Mouse (Mus musculus) forebrain, embryonic 16.5 days (tissue): ENCODE measurements around the gene Tgfbr3l. TPM values are rescaled to one million over a fixed set of nuclear protein-coding genes. Genes with fewer than 3 reads are reported as not detected.

Experiments used
- ATAC-seq: fragments of 200-750 bp; cut with Nextera tagmentation; 2 replicates; pipeline ENCODE4 v1.8.0; 2017; ENCODE audit warnings: mild to moderate bottlenecking, moderate library complexity
- H3K27ac ChIP-seq: fragments of 300-500 bp; sonication (generic); 2 replicates; pipeline ENCODE4 v1.5.1; 2014; ENCODE audit warnings: low read length, control low read depth
- H3K27me3 ChIP-seq: fragments of 300-500 bp; sonication (generic); replicated peaks from 2 replicates; pipeline ENCODE4 v1.6.1; 2014; ENCODE audit warnings: low read length; ENCODE audit not compliant: control insufficient read depth, insufficient read depth
- H3K36me3 ChIP-seq: fragments of 300-500 bp; sonication (generic); 2 replicates; pipeline ENCODE4 v1.6.1; 2014; ENCODE audit not compliant: control insufficient read depth, insufficient read depth
- H3K4me1 ChIP-seq: fragments of 300-500 bp; sonication (generic); replicated peaks from 2 replicates; pipeline ENCODE4 v1.6.1; 2014; ENCODE audit warnings: low read length; ENCODE audit not compliant: control insufficient read depth, insufficient read depth
- H3K4me2 ChIP-seq: fragments of 300-500 bp; sonication (generic); 2 replicates; pipeline ENCODE4 v1.6.1; 2014; ENCODE audit warnings: mild to moderate bottlenecking, low read length, control low read depth
- H3K4me3 ChIP-seq: fragments of 300-500 bp; sonication (generic); replicated peaks from 2 replicates; pipeline ENCODE4 v1.5.1; 2014; ENCODE audit warnings: mild to moderate bottlenecking, low read length, control low read depth
- H3K9ac ChIP-seq: fragments of 300-500 bp; sonication (generic); replicated peaks from 2 replicates; pipeline ENCODE4 v1.6.1; 2014; ENCODE audit warnings: low read depth, low read length, control low read depth
- H3K9me3 ChIP-seq: fragments of 300-500 bp; sonication (generic); 2 replicates; pipeline ENCODE4 v1.6.1; 2016; ENCODE audit warnings: low read length; ENCODE audit not compliant: control insufficient read depth
- WGBS: fragments of 180-500 bp; shearing (Covaris S2); extraction: QIAGEN DNeasy Blood & Tissue Kit; methylation state at CpG from one replicate; pipeline ENCODE4 v1.1.7; 2014; 5-methylcytosine and 5-hydroxymethylcytosine counted together
- polyA plus RNA-seq: library from polyadenylated mRNA; unstranded; fragments of >200 nt; fragmentation: Nextera tagmentation; extraction: Ambion mirVana; gene quantifications from 2 replicates; pipeline ENCODE4 v1.2.1, GENCODE M21; 2015

Tgfbr3l gene
- polyA plus RNA-seq, 1 experiment from 2014 or later: 3.3 TPM

DNA sequence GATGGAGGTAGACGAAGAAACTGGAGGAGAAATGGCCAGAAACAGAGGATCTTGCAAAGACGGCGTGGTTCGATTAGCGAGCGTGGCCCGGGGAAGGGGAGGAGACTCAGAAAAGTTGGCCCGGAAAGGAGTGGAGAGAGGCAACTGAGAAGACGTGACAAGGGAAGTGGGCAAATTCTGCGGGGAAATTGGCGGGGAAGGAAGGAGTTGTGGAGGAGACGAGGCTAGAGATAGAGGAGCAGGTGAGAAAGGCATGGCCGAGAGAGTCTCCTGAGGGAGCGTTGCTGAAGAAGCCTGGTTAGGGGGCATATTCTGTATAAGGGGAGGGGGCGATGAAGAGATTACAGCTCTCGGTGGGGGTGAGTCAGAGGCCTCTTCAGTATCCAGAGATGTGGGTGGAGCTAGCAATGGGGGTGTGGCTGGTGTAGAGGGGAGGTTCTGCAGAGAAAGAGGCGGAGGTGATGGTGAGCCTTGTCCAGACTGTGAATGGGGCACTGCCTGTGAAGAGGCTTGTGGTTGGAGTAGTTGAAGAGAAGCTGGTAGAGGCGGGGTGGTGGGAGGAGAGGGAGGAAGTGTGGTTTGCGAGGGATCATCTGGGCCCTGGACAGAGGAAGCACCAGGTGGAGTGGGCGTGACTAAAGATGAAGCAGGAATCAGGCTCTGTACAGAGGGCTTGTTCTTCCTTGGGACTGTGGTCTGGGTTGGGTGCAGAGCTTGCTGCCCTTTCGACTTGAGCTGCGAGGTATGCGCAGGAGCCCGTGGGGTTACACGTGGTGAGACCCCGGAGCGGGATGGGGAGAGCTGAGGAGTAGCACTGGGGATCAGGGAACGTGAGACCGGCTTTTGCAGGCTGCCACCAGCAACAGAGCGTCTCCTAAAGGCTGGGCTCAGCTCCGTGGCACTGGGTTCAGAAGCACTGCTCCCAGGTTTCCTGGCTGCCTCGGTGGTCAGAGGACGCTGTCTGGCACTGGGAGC is 33.7 kb upstream of the Tgfbr3l start:
- Histone ChIP-seq H3K36me3 (peaks cover 17% of the 10 kb centered on the region), H3K4me2 (peak overlapping the region; percentile 96), H3K9me3 (0 out of 2 replicates have a peak, but pooled peaks cover 2% of the 10 kb centered on the region), H3K27ac (no peak overlapping the region), H3K9ac (peak overlapping the region; percentile 62; the same call in 1 of the 2 replicates), H3K4me1 (peaks cover 35% of the 10 kb centered on the region), H3K4me3 (peak overlapping the region; percentile 49), H3K27me3 (no peaks in the 10 kb centered on the region)
- 20% methylated on average over 33 of the region's 33 CpGs for WGBS
- no peak for ATAC-seq

DNA sequence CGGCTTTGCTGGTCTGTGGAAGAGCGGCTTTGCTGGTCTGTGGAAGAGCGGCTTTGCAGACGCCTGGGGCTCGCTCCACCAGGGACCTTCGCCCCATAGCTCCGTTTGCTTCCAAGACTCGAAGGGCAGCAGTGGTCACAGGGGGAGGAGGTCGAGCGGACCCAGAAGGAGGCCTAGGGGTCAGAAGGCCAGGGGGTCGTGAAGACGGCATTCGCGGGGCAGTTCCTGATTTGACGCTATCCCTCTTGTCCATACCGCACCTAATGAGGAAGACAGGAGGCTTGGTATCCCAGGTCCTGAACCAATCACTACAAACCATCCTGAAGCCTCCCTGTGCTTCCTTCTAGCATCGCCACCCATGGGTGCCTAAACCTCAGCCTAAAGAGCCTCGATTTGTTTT is 31.7 kb upstream of the Tgfbr3l start:
- Histone ChIP-seq H3K27me3 (no peaks in the 10 kb centered on the region), H3K9me3 (no peaks in the 10 kb centered on the region), H3K27ac (peak overlapping the region; percentile 95), H3K4me3 (peak overlapping the region; percentile 83), H3K4me2 (peak overlapping the region; percentile 96), H3K36me3 (peaks cover 3% of the 10 kb centered on the region; the same call in 1 of the 2 replicates), H3K4me1 (peaks cover 35% of the 10 kb centered on the region), H3K9ac (peak overlapping the region; percentile 92)
- 4% methylated on average over 18 of the region's 18 CpGs for WGBS
- ATAC-seq: peak; percentile 3; the same call in 1 of the 2 replicates

DNA sequence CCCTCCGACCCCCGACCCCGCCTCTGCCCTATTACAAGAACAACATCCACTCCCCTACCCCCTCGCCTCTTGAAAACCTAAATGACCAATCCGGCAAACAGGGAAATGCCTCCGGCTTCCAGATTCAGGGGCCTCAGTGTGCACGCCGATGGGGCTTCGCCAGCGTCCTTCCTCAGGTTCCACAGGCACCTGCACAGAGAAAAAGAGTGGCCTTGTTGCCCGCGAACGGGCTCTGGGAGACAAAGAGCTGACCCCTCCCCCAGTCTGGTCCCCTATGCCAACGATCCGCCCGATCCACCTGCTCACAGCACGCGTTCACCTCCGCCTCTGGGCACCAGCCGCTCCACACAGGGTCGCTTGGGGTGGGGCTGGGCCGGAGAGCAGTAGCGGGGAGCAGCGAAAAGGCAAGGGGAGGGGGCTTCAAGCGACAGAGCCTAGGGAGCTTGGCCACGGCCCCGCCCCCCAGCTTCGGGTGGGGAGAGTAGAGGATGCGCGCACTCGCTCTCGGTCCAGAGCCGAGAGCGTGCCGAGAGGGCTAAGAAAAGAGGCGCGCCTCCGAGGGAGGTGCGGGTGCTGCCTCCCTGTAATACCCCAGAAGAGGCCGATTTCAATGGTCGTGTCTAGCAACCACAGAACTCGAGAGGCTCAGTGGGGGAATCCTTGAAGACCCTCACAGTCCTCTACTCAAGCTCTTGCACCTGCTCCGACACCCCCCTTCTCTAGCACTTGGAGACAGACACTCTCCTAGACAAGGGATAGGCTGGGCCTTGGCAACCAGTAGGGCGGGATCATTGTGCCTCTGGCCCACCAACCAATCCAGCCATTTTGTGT is 31.0 kb upstream of the Tgfbr3l start, which contains the start of gene Prr36:
Prr36 (minus strand) TSS at position 669 of the 831 bp plus-strand sequence.
- no peaks in the 10 kb centered on the region for H3K27me3 ChIP-seq
- no peaks in the 10 kb centered on the region for H3K9me3 ChIP-seq
- peak within 1 kb of the TSS; percentile 92 for H3K9ac ChIP-seq
- peaks cover 35% of the 10 kb centered on the region for H3K4me1 ChIP-seq
- peak within 1 kb of the TSS; percentile 96 for H3K4me2 ChIP-seq
- ATAC-seq: peak; percentile 88
- peaks cover 3% of the 10 kb centered on the region; the same call in 1 of the 2 replicates for H3K36me3 ChIP-seq
- under 1% methylated on average over 44 of the region's 44 CpGs for WGBS
- H3K4me3 ChIP-seq: peak within 1 kb of the TSS; percentile 83
- peak within 1 kb of the TSS; percentile 95 for H3K27ac ChIP-seq

DNA sequence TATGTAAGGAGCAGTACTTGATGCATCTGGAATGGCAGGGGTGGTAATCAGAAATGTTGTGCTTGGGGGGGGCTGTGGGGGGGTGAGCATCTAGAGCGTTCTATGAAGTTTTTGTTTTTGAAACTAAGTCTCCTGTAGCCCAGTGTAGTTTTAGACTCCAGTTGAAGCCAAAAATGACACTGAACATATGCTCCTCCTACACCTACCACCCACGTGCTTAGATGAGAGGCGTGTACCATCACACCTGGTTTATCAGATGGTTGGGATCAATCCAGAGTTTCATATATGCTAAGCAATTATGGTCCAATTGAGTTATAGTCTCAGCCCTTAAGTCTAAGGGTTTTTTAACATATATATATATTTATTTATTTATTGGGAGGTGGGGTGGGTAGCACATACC is 28.4 kb upstream of the Tgfbr3l start:
- Histone ChIP-seq H3K4me3 (no peak overlapping the region), H3K9ac (no peak overlapping the region), H3K9me3 (no peaks in the 10 kb centered on the region), H3K27ac (no peak overlapping the region), H3K36me3 (peaks cover 3% of the 10 kb centered on the region; the same call in 1 of the 2 replicates), H3K27me3 (no peaks in the 10 kb centered on the region), H3K4me1 (peaks cover 14% of the 10 kb centered on the region), H3K4me2 (no peak overlapping the region)
- no peak for ATAC-seq
- 89% methylated on average over 3 of the region's 3 CpGs for WGBS

DNA sequence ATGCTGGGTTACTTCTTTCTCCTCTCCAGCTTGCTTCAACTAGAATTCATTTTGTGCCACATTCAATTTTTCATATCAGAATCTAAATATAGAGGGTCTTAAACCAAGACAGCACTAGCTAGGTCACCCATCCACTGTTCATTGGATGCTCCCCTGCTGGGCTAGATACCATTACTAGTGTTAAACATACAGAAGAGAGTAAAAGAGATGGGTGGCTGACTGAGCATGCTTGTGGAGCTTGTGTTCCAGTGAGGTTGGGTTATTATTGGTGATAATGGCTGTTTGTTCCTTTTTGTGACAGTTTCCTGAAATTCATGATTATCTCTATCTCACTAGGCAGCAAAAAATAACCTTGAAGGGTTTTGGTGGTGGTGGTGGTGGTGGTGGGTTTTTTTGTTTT is 26.0 kb upstream of the Tgfbr3l start:
- no peak overlapping the region for H3K27ac ChIP-seq
- H3K4me1 ChIP-seq: peaks cover 3% of the 10 kb centered on the region; the same call in 1 of the 2 replicates
- H3K36me3 ChIP-seq: no peaks in the 10 kb centered on the region
- no peak overlapping the region for H3K4me2 ChIP-seq
- H3K27me3 ChIP-seq: 0 out of 2 replicates have a peak, but pooled peaks cover 2% of the 10 kb centered on the region
- no peak overlapping the region for H3K4me3 ChIP-seq
- ATAC-seq: no peak
- H3K9ac ChIP-seq: no peak overlapping the region
- H3K9me3 ChIP-seq: no peaks in the 10 kb centered on the region

DNA sequence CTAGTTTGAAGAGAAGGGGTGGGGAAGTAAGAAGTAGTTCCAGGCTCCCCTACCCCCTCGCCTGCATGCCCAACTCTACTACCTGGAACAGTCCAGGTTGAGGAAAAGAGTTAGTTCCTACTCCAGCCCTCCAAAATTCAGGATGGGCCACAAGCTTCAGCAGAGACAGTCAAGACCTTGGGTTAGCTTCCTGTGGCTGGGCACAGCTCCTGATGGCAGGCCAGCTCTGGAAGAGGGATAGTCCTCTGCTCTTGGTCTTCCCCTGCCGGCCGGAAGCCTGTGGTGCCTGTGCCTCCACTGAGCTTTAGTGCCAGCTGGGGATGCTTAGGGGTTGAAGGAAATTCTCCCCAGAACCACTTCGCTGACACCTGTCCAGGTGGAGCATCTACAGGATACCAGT is 21.7 kb upstream of the Tgfbr3l start:
- Histone ChIP-seq H3K9me3 (no peaks in the 10 kb centered on the region), H3K4me2 (no peak overlapping the region), H3K4me3 (no peak overlapping the region), H3K4me1 (peaks cover 3% of the 10 kb centered on the region; the same call in 1 of the 2 replicates), H3K9ac (no peak overlapping the region), H3K27me3 (0 out of 2 replicates have a peak, but pooled peaks cover 2% of the 10 kb centered on the region), H3K27ac (no peak overlapping the region), H3K36me3 (no peaks in the 10 kb centered on the region)
- WGBS: 30% methylated on average over 4 of the region's 4 CpGs
- no peak for ATAC-seq

DNA sequence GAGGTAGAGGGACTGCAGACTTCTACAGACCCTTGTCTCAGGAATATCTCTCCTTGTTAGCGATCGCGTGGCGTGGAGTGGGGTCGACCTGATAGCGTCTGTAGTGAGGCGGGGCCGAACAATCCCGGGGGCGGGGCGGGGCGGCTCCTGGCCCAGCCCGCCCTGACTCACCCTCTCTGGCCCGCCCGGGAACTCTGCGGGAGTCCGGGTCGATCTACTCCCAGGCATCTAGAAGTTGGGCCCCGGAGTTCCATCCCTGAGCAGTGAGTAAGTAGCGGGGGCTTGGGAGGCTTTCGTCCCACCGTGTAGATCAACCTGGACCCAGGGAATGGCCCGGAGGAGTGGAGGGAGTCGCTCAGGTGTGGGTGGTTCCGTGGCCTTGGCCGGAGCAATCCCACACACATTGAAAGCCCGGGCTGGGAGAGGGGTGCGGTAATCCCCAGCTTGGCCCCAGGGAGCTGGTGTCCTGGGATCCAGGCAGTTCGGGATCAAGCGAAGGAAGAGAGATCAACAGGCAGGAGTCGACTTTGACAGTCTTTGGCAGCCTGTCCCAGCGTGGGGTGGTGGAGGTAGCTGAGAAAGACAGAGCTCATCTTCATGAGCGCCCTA is 21.2 kb upstream of the Tgfbr3l start, which contains the start of gene Lrrc8e:
Lrrc8e (plus strand) TSS at position 89 of the 609 bp plus-strand sequence.
- Histone ChIP-seq H3K4me1 (peaks cover 3% of the 10 kb centered on the region; the same call in 1 of the 2 replicates), H3K27me3 (0 out of 2 replicates have a peak, but pooled peaks cover 2% of the 10 kb centered on the region), H3K9me3 (no peaks in the 10 kb centered on the region), H3K27ac (no peak within 1 kb of the TSS), H3K9ac (no peak within 1 kb of the TSS), H3K36me3 (no peaks in the 10 kb centered on the region), H3K4me3 (no peak within 1 kb of the TSS), H3K4me2 (peak within 1 kb of the TSS; percentile 27; the same call in 1 of the 2 replicates)
- WGBS: 4% methylated on average over 32 of the region's 33 CpGs
- no peak for ATAC-seq

DNA sequence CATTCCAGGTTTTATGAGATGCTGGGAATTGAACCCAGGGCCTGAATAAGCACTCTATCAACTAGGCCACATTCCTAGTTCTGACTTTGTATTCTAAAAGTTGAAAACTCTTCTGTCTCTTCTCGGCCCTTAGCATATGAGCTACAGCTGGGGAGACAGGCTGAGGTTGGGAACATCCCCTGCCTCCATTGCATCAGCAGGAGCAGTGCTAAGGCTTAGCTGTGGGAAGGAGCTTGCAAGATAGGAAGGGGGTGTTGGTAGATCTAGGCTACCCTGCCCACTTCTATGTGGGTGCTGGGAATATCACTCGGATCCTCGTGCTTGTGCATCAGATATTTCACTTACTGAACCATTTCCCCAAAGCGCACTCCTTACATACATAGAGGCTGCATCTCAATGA is 20.1 kb upstream of the Tgfbr3l start:
- H3K4me2 ChIP-seq: no peak overlapping the region
- H3K27me3 ChIP-seq: 0 out of 2 replicates have a peak, but pooled peaks cover 2% of the 10 kb centered on the region
- no peak for ATAC-seq
- peaks cover 3% of the 10 kb centered on the region; the same call in 1 of the 2 replicates for H3K4me1 ChIP-seq
- 93% methylated on average over 4 of the region's 4 CpGs for WGBS
- H3K9ac ChIP-seq: no peak overlapping the region
- no peaks in the 10 kb centered on the region for H3K9me3 ChIP-seq
- no peak overlapping the region for H3K27ac ChIP-seq
- H3K36me3 ChIP-seq: no peaks in the 10 kb centered on the region
- H3K4me3 ChIP-seq: no peak overlapping the region
